Mouse (Mus musculus) CD4-positive, CD25-positive, alpha-beta regulatory T cell, adult 9 weeks (primary cell): ENCODE measurements around the gene Trim42. TPM values are rescaled to one million over a fixed set of nuclear protein-coding genes. Genes with fewer than 3 reads are reported as not detected.

Source experiments
- polyA plus RNA-seq: library from polyadenylated mRNA; unstranded; fragments of 100-300 nt; shearing (Covaris generic); gene quantifications from one replicate; pipeline ENCODE4 v1.2.1, GENCODE M21; 2017

The Trim42 gene
- polyA plus RNA-seq, result not detected

DNA sequence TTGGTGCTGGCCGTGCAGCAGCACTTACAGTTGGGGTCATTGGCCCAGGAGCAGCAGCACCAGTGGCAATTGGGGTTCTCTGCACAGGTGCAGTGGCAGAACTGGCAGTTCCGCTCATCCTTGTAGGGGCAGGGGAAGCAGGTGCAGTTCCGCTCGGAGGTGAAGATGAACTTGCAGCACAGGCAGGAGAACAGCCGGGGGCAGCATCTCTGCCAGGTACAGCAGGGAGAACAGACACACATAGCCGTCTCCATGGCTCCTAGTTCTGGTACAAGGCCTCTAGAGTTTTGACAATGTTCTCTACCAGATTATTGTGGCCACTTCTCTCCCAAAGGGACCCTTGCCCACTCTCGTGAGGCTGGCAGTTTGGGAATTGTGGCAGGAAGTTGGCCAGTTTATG, at the start of gene Trim42:
Gene Trim42 (minus strand): TSS at position 368 of the 400 bp plus-strand sequence.

